Mouse (Mus musculus) spleen, adult 2 months (tissue): ENCODE results near the gene Fgfr2.

ENCODE experiments used
- CTCF ChIP-seq: fragments of 200-500 bp; IDR thresholded peaks from 2 replicates; pipeline ENCODE4 v1.5.1; 2011; ENCODE audit warnings: mild to moderate bottlenecking, inconsistent platforms; ENCODE audit not compliant: insufficient read depth, insufficient read length, insufficient replicate concordance; ENCODE audit errors: extremely low read depth
- POLR2A ChIP-seq: fragments of 200-500 bp; IDR thresholded peaks from 2 replicates; pipeline ENCODE4 v1.6.1; 2011; ENCODE audit warnings: low read depth, low read length, inconsistent platforms

DNA sequence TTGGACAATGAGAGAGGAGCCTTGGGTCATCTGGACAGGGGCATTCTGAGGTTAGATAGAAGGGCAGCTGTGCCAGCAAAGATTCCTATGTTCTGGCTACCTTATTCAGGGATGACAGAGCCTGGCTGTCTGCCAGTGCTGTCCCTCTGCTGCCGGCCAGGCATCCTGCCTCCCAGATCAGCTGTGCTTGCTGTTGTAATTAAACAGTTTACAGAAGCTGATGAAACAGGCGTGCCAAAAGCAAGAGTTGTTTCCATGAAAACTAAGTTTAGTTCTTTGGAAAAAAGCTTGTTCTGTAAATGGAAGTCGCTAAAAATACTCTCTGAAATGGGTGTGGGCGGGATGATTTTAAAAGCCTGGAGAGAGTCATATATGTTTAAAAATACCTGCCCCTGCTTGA is 1213.5 kb downstream of the Fgfr2 start:
- no peak for TF ChIP-seq CTCF
- no peak for TF ChIP-seq POLR2A
